Mouse (Mus musculus) heart, embryonic 16.5 days (tissue): ENCODE measurements at regions not wholly inside any gene's neighbourhood (a gene's known extent, or its start where the extent isn't known, plus 50 kb on each side); places are given as distances from the start of the nearest gene placed in this dataset.
A peak's percentile ranks its signal among the peaks of the same experiment; 100 is the strongest.

Source experiments
- ATAC-seq: fragments of 200-750 bp; cut with Nextera tagmentation; replicated peaks from 2 replicates; pipeline ENCODE4 v1.8.0; 2017; ENCODE audit warnings: moderate number of reproducible peaks; ENCODE audit not compliant: insufficient read depth, low FRiP score; ENCODE audit errors: extremely low read depth
- H3K27ac ChIP-seq: fragments of 300-500 bp; sonication (generic); 2 replicates; pipeline ENCODE4 v1.5.1; 2014; ENCODE audit warnings: mild to moderate bottlenecking, low read length, control low read depth, moderate library complexity
- H3K27me3 ChIP-seq: fragments of 300-500 bp; sonication (generic); 2 replicates; pipeline ENCODE4 v1.6.1; 2014; ENCODE audit warnings: low read length, mixed read lengths; ENCODE audit not compliant: control insufficient read depth, insufficient read depth
- H3K36me3 ChIP-seq: fragments of 300-500 bp; sonication (generic); 2 replicates; pipeline ENCODE4 v1.6.1; 2014; ENCODE audit not compliant: control insufficient read depth, insufficient read depth
- H3K4me1 ChIP-seq: fragments of 300-500 bp; sonication (generic); 2 replicates; pipeline ENCODE4 v1.6.1; 2014; ENCODE audit warnings: low read length, mixed read lengths; ENCODE audit not compliant: control insufficient read depth, insufficient read depth
- H3K4me2 ChIP-seq: fragments of 300-500 bp; sonication (generic); 2 replicates; pipeline ENCODE4 v1.6.1; 2014; ENCODE audit warnings: low read depth, mild to moderate bottlenecking, control low read depth, low read length
- H3K4me3 ChIP-seq: fragments of 300-500 bp; sonication (generic); 2 replicates; pipeline ENCODE4 v1.5.1; 2014; ENCODE audit warnings: mild to moderate bottlenecking, control low read depth, low read length
- H3K9ac ChIP-seq: fragments of 300-500 bp; sonication (generic); 2 replicates; pipeline ENCODE4 v1.6.1; 2014; ENCODE audit warnings: low read length, control low read depth
- H3K9me3 ChIP-seq: fragments of 300-500 bp; sonication (generic); replicated peaks from 2 replicates; pipeline ENCODE4 v1.6.1; 2016; ENCODE audit warnings: low read length; ENCODE audit not compliant: control insufficient read depth
- WGBS: fragments of 180-500 bp; shearing (Covaris S2); extraction: QIAGEN DNeasy Blood & Tissue Kit; methylation state at CpG from one replicate; pipeline ENCODE4 v1.1.7; 2014; 5-methylcytosine and 5-hydroxymethylcytosine counted together

- H3K27ac ChIP-seq = no peak overlapping the region
- no peak overlapping the region for H3K4me3 ChIP-seq
- no peak overlapping the region for H3K4me2 ChIP-seq
- no peaks in the 10 kb centered on the region for H3K4me1 ChIP-seq
- no peaks in the 10 kb centered on the region for H3K9me3 ChIP-seq
- no peaks in the 10 kb centered on the region for H3K36me3 ChIP-seq
- WGBS = 66% methylated on average over 5 of the region's 5 CpGs
- H3K27me3 ChIP-seq = no peaks in the 10 kb centered on the region
- no peak for ATAC-seq
- H3K9ac ChIP-seq = no peak overlapping the region
These were observed 61.6 kb downstream of the Spesp1 start for GRCm38 (mm10) chr9:62220451-62220850.

- ATAC-seq = no peak
- Histone ChIP-seq H3K27ac (no peak overlapping the region), H3K9me3 (no peaks in the 10 kb centered on the region), H3K36me3 (no peaks in the 10 kb centered on the region), H3K4me1 (no peaks in the 10 kb centered on the region), H3K4me3 (no peak overlapping the region), H3K9ac (no peak overlapping the region), H3K4me2 (no peak overlapping the region), H3K27me3 (no peaks in the 10 kb centered on the region)
- 71% methylated on average over 13 of the region's 13 CpGs for WGBS
These were observed 66.7 kb downstream of the Spesp1 start for GRCm38 (mm10) chr9:62215151-62215859.

GRCm38 (mm10) chr9:62214546-62214945, 67.5 kb downstream of the Spesp1 start:
- Histone ChIP-seq H3K27me3 (no peaks in the 10 kb centered on the region), H3K4me1 (no peaks in the 10 kb centered on the region), H3K9ac (no peak overlapping the region), H3K27ac (no peak overlapping the region), H3K4me2 (no peak overlapping the region), H3K36me3 (no peaks in the 10 kb centered on the region), H3K4me3 (no peak overlapping the region), H3K9me3 (no peaks in the 10 kb centered on the region)
- no peak for ATAC-seq
- WGBS = 75% methylated on average over 4 of the region's 4 CpGs

- H3K9me3 ChIP-seq = no peaks in the 10 kb centered on the region
- no peaks in the 10 kb centered on the region for H3K4me1 ChIP-seq
- H3K9ac ChIP-seq = no peak overlapping the region
- no peak overlapping the region for H3K4me2 ChIP-seq
- no peaks in the 10 kb centered on the region for H3K27me3 ChIP-seq
- no peaks in the 10 kb centered on the region for H3K36me3 ChIP-seq
- H3K27ac ChIP-seq = no peak overlapping the region
- ATAC-seq = no peak
- 56% methylated on average over 6 of the region's 6 CpGs for WGBS
- no peak overlapping the region for H3K4me3 ChIP-seq
These were observed 69.4 kb downstream of the Spesp1 start for GRCm38 (mm10) chr9:62212615-62213014.

- H3K27me3 ChIP-seq = no peaks in the 10 kb centered on the region
- no peak overlapping the region for H3K27ac ChIP-seq
- peaks cover 5% of the 10 kb centered on the region for H3K9me3 ChIP-seq
- no peaks in the 10 kb centered on the region for H3K36me3 ChIP-seq
- H3K9ac ChIP-seq = no peak overlapping the region
- no peak for ATAC-seq
- no peak overlapping the region for H3K4me3 ChIP-seq
- H3K4me2 ChIP-seq = no peak overlapping the region
- H3K4me1 ChIP-seq = no peaks in the 10 kb centered on the region
- WGBS = 71% methylated on average over 5 of the region's 5 CpGs
These were observed 71.2 kb downstream of the Spesp1 start for GRCm38 (mm10) chr9:62210815-62211214.

GRCm38 (mm10) chr9:62208436-62208835, 73.6 kb downstream of the Spesp1 start:
- Histone ChIP-seq H3K4me3 (no peak overlapping the region), H3K36me3 (no peaks in the 10 kb centered on the region), H3K9me3 (peaks cover 5% of the 10 kb centered on the region), H3K4me1 (no peaks in the 10 kb centered on the region), H3K27me3 (no peaks in the 10 kb centered on the region), H3K4me2 (no peak overlapping the region), H3K27ac (no peak overlapping the region), H3K9ac (no peak overlapping the region)
- ATAC-seq = no peak
- WGBS = 54% methylated on average over 5 of the region's 5 CpGs

DNA sequence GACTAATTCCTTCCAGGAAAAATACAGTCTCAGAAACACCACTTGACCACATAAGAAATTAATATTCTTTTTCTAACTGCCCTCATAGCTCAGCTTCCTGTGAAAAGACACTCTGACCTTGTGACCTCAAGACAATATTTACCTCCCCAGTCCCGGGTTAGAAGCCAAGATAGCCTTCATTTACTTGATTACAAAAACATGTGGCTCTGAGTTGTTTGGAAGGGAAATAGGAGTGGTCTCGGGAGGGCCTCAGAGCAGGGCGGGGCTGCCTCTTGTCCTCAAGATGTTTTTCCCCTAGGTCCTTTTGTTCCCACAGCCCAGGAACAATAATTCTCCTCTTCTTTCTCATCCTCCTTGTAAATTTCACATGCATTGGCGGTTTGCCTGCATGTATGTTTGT, 76.7 kb downstream of the Spesp1 start:
- peaks cover 5% of the 10 kb centered on the region for H3K9me3 ChIP-seq
- H3K4me1 ChIP-seq = no peaks in the 10 kb centered on the region
- H3K4me3 ChIP-seq = no peak overlapping the region
- 58% methylated on average over 4 of the region's 4 CpGs for WGBS
- peak overlapping the region; percentile 65; the same call in 1 of the 2 replicates for H3K27ac ChIP-seq
- ATAC-seq = no peak; the same call in 1 of the 2 replicates
- H3K4me2 ChIP-seq = no peak overlapping the region
- H3K9ac ChIP-seq = no peak overlapping the region
- H3K36me3 ChIP-seq = no peaks in the 10 kb centered on the region
- no peaks in the 10 kb centered on the region for H3K27me3 ChIP-seq

- H3K4me3 ChIP-seq = no peak overlapping the region
- no peak overlapping the region for H3K4me2 ChIP-seq
- no peaks in the 10 kb centered on the region for H3K36me3 ChIP-seq
- no peaks in the 10 kb centered on the region for H3K27me3 ChIP-seq
- H3K27ac ChIP-seq = no peak overlapping the region
- peaks cover 5% of the 10 kb centered on the region for H3K9me3 ChIP-seq
- WGBS = 49% methylated on average over 4 of the region's 4 CpGs
- no peak overlapping the region for H3K9ac ChIP-seq
- no peak for ATAC-seq
- no peaks in the 10 kb centered on the region for H3K4me1 ChIP-seq
These were observed 78.5 kb downstream of the Spesp1 start for GRCm38 (mm10) chr9:62203556-62203955.

DNA sequence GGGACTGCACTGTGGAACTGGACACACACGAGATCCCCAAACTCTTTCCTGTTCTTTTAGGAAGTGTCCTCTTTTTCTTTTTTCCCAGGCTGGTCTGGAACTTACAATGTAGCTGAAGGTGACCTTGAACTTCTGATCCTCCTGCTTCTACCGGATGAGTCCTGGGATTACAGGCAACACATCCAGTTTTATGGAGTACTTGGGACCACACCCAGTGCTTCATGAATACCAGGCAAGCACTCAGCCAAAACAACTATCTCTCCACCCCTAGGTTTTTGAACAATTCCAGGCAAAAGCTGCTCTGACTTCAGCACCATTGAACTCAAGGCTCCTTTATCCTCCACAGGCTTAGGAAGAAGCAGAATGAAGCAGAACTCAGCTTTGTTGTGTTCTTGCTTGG, 79.7 kb downstream of the Spesp1 start:
- ATAC-seq = no peak
- Histone ChIP-seq H3K9me3 (peaks cover 5% of the 10 kb centered on the region), H3K4me1 (no peaks in the 10 kb centered on the region), H3K4me3 (no peak overlapping the region), H3K9ac (no peak overlapping the region), H3K27me3 (no peaks in the 10 kb centered on the region), H3K36me3 (no peaks in the 10 kb centered on the region), H3K27ac (no peak overlapping the region), H3K4me2 (no peak overlapping the region)
- WGBS = 51% methylated on average over 2 of the region's 2 CpGs
